ENCODE assay signal across 16 mouse cellular contexts in genomic region chr2:134675465-134675864, GRCm38 (mm10).
"Had no signal": no experiment of that assay in that cellular context is flagged by ENCODE, and none has a peak within 500 bp of the region (broad histone marks: within the 10 kb centered on the region; RNA-seq: fewer than 3 reads in every experiment).

No protein-coding gene starts in this region.

- ATAC-seq: hindbrain, postnatal 0 days; intestine, embryonic 16.5 days; liver, embryonic 12.5 days had no signal

- DNase-seq: gastrocnemius, postnatal 14 days; gastrocnemius, postnatal 36 days; heart, adult 2 months; heart, postnatal 14 days; heart, postnatal 36 days; kidney, adult 11 months; kidney, adult 2 months; kidney, adult 9 months; kidney, postnatal 14 days; kidney, postnatal 36 days; layer of hippocampus, adult 9-11 months; layer of hippocampus, postnatal 36 days; left cerebral cortex, postnatal 4 days had no signal
